Mouse (Mus musculus): ENCODE results near the gene Fras1.

- no peak for TF ChIP-seq POLR2A (IDR thresholded peaks at IDR 0.05; ENCODE audit: insufficient read depth, low read length)
- no peak for TF ChIP-seq CTCF (IDR thresholded peaks at IDR 0.05; ENCODE audit: low read depth, low read length)
- TF ChIP-seq EP300 (IDR thresholded peaks at IDR 0.05; ENCODE audit: insufficient read depth, low read depth, low read length), result no peak
These were observed 170.4 kb downstream of the Fras1 start for GRCm38 (mm10) chr5:96544112-96544511.

Data from ES-Bruce4 (cell line).